Mouse (Mus musculus): ENCODE measurements around the gene Ccdc70. TPM values are rescaled to one million over a fixed set of nuclear protein-coding genes. Genes with fewer than 3 reads are reported as not detected.

Gene Ccdc70
- not detected for polyA plus RNA-seq (2017; shearing (Covaris generic))

DNA sequence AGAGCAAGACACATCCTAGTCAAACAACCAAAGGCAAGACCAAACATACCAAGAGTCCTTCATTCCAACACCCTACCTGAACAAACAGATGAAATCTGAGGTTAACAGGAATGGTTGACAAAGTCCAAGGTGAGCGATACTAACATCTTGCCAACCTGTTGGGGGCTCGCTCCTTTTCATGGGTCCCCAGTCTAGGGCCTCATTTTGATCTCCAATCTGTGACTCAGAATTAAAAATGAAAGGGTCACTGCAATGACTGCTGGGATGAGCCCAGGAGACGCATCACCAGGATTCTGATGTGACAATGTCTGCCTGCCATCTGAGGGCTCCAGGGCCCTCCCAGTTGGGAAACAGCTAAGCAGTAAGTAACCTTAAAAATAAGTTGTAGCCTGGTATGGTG is at the start of gene Ccdc70:
Ccdc70 (plus strand) TSS at position 301 of the 400 bp plus-strand sequence.

DNA sequence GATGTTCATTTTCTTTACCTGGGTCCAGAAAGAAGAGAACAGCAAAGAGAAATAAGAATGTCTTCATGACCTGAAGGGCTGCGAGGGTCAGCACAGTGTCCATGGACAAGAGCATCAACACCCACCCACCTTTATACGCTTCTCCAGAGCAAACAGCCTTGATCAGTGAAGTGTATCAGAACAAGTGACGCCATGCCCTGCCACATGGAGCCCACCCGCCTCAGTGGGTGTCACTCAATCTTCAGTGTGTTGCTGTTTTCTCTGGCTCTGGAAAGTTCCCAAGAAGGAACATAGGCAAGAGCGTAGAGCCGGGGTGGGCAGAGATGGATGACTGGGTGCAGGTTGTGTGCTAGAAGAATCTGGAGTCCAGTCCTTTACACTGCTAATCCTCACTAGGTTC is 37.0 kb upstream of the Ccdc70 start, which contains the start of gene Defb15:
Defb15 (minus strand) TSS at position 101 of the 400 bp plus-strand sequence.

DNA sequence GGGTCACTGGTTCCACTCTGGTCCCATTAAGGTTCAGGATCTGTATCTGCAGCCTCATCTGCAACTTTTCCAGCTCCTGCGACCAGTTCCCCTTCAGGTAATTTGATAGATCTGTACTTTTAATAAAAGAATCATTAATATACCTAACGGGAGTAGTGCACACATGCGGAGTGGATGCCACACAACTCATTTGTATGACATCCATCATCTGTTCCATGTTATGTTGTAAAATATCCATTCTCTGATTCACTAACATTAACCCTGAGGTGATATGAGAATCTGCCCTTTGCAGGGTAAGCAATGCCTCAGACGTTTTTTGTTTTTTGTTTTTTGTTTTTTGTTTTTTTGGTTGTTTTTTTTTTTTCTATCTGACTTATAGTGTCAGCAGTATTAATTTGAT is 31.5 kb upstream of the Ccdc70 start, which contains the start of gene Defb35:
Defb35 (plus strand) TSS at position 301 of the 400 bp plus-strand sequence.

DNA sequence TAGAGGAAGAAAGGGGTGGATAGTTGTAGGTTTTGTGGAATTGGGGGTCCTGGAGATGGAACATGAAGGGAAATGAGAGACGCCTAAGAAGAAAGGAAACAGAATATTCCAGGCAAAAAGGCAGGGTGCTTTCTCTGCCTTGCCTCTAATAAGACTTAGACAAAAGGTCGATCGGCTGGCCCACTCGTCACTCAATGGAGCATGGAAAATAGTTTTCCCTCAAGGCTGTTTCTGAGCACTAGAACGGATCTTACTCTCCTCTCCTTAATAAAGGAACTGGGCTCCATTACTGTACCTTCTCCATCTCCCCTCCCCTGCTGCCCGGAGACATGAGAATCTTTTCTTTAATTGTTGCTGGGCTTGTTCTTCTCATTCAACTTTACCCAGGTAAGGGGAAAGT is 23.1 kb upstream of the Ccdc70 start, which contains the start of gene Defb13:
Defb13 (plus strand) TSS at position 301 of the 400 bp plus-strand sequence.

DNA sequence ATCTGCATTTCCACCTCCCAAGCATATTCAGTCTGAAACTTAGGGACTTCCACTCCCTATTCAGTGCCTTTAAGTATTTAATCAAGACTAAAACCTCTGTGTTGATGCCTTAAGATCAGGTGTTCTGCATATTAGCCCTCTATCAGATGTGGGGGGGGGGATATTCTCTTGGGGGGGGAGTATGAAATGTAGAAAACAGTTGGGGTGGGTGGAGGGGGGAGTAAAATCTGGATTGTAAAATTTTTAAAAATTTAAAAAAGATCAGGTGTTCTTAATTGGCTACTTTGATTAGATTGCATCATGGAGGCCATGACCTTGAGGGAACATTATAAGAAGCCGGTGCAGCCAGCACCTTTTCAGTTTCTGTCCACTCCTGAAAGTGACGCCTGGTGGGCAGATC is 11.2 kb upstream of the Ccdc70 start, which contains the start of gene Fam90a1a:
Fam90a1a (plus strand) TSS at position 301 of the 400 bp plus-strand sequence.

Other genes with a start within 250 kb of the Ccdc70 start
- gene Defa24, start 235.3 kb upstream of the Ccdc70 start, polyA plus RNA-seq (2017; shearing (Covaris generic)), result not detected
- not detected for gene Defb50, start 146.2 kb upstream of the Ccdc70 start, polyA plus RNA-seq (2017; shearing (Covaris generic))
- not detected for gene Defb2, start 129.8 kb upstream of the Ccdc70 start, polyA plus RNA-seq (2017; shearing (Covaris generic))
- not detected for gene Defb10, start 110.9 kb upstream of the Ccdc70 start, polyA plus RNA-seq (2017; shearing (Covaris generic))
- gene Defb9, start 84.4 kb upstream of the Ccdc70 start, polyA plus RNA-seq (2017; shearing (Covaris generic)), result not detected
- not detected for gene Defb11, start 63.4 kb upstream of the Ccdc70 start, polyA plus RNA-seq (2017; shearing (Covaris generic))
- gene Defb15, start 37.1 kb upstream of the Ccdc70 start, polyA plus RNA-seq (2017; shearing (Covaris generic)), result not detected
- gene Defb35, start 31.4 kb upstream of the Ccdc70 start, polyA plus RNA-seq (2017; shearing (Covaris generic)), result not detected
- gene Defb13, start 23.0 kb upstream of the Ccdc70 start, polyA plus RNA-seq (2017; shearing (Covaris generic)), result not detected
- gene Fam90a1a, start 11.1 kb upstream of the Ccdc70 start, polyA plus RNA-seq (2017; shearing (Covaris generic)), result under 1 TPM in 1 of 2 experiments, not detected in 1; 0.25 TPM
- gene Atp7b, start 90.5 kb downstream of the Ccdc70 start, polyA plus RNA-seq (2017; shearing (Covaris generic)), result under 1 TPM; 0.04 to 0.10 TPM
- gene Alg11, start 90.9 kb downstream of the Ccdc70 start, polyA plus RNA-seq (2017; shearing (Covaris generic)), result 1 to 10 TPM; 7.6 to 9.9 TPM
- gene Nek5, start 155.3 kb downstream of the Ccdc70 start, polyA plus RNA-seq (2017; shearing (Covaris generic)), result under 1 TPM; 0.15 to 0.17 TPM
- 1 to 10 TPM; 3.7 to 5.2 TPM for gene Nek3, start 196.7 kb downstream of the Ccdc70 start, polyA plus RNA-seq (2017; shearing (Covaris generic))
- 1 to 10 TPM; 7.1 to 8.5 TPM for gene Ckap2, start 216.0 kb downstream of the Ccdc70 start, polyA plus RNA-seq (2017; shearing (Covaris generic))
- gene Vps36, start 223.0 kb downstream of the Ccdc70 start, polyA plus RNA-seq (2017; shearing (Covaris generic)), result 10 to 100 TPM; 38.3 to 46.4 TPM

All from activated CD4-positive, CD25-positive, alpha-beta regulatory T cell (primary cell).